Mouse (Mus musculus) forebrain, embryonic 15.5 days (tissue): ENCODE measurements at regions not wholly inside any gene's neighbourhood (a gene's known extent, or its start where the extent isn't known, plus 50 kb on each side); places are given as distances from the start of the nearest gene placed in this dataset.

Source experiments
- ATAC-seq: fragments of 200-750 bp; cut with Nextera tagmentation; replicated peaks from 2 replicates; pipeline ENCODE4 v1.8.0; 2017; ENCODE audit warnings: mild to moderate bottlenecking, moderate TSS enrichment, moderate library complexity
- H3K27ac ChIP-seq: fragments of 300-500 bp; sonication (generic); replicated peaks from 2 replicates; pipeline ENCODE4 v1.5.1; 2015; ENCODE audit warnings: mild to moderate bottlenecking, inconsistent platforms
- H3K27me3 ChIP-seq: fragments of 300-500 bp; sonication (generic); 2 replicates; pipeline ENCODE4 v1.6.1; 2015; ENCODE audit warnings: inconsistent platforms
- H3K36me3 ChIP-seq: fragments of 300-500 bp; sonication (generic); 2 replicates; pipeline ENCODE4 v1.6.1; 2015; ENCODE audit warnings: mild to moderate bottlenecking, inconsistent platforms
- H3K4me1 ChIP-seq: fragments of 300-500 bp; sonication (generic); 2 replicates; pipeline ENCODE4 v1.6.1; 2015; ENCODE audit warnings: inconsistent platforms
- H3K4me2 ChIP-seq: fragments of 300-500 bp; sonication (generic); replicated peaks from 2 replicates; pipeline ENCODE4 v1.6.1; 2015; ENCODE audit warnings: mild to moderate bottlenecking, inconsistent platforms
- H3K4me3 ChIP-seq: fragments of 300-500 bp; sonication (generic); 2 replicates; pipeline ENCODE4 v1.5.1; 2015; ENCODE audit warnings: mild to moderate bottlenecking, inconsistent platforms
- H3K9ac ChIP-seq: fragments of 300-500 bp; sonication (generic); replicated peaks from 2 replicates; pipeline ENCODE4 v1.6.1; 2015; ENCODE audit warnings: mild to moderate bottlenecking, inconsistent platforms
- H3K9me3 ChIP-seq: fragments of 300-500 bp; sonication (generic); 2 replicates; pipeline ENCODE4 v1.6.1; 2016; ENCODE audit warnings: inconsistent platforms
- WGBS: fragments of 180-500 bp; shearing (Covaris S2); methylation state at CpG from one replicate; pipeline ENCODE4 v1.1.7; 2015; ENCODE audit warnings: mixed read lengths; 5-methylcytosine and 5-hydroxymethylcytosine counted together

- WGBS = 73% methylated on average over 3 of the region's 3 CpGs
- Histone ChIP-seq H3K27ac (no peak overlapping the region), H3K27me3 (no peaks in the 10 kb centered on the region), H3K4me1 (no peaks in the 10 kb centered on the region), H3K36me3 (no peaks in the 10 kb centered on the region), H3K4me2 (no peak overlapping the region), H3K9me3 (no peaks in the 10 kb centered on the region), H3K4me3 (no peak overlapping the region), H3K9ac (no peak overlapping the region)
- ATAC-seq = no peak
Measured at GRCm38 (mm10) chr7:123589099-123589498, 88.8 kb upstream of the Zkscan2 start.

- 30% methylated on average over 3 of the region's 3 CpGs for WGBS
- Histone ChIP-seq H3K36me3 (no peaks in the 10 kb centered on the region), H3K4me3 (no peak overlapping the region), H3K4me2 (no peak overlapping the region), H3K9ac (no peak overlapping the region), H3K27me3 (no peaks in the 10 kb centered on the region), H3K27ac (0 out of 2 replicates have a peak overlapping the region, but pooled peaks have one; percentile 9), H3K4me1 (peaks cover 7% of the 10 kb centered on the region), H3K9me3 (no peaks in the 10 kb centered on the region)
- ATAC-seq = peak; percentile 48; the same call in 1 of the 2 replicates
Measured at GRCm38 (mm10) chr7:123573721-123574120, 73.5 kb upstream of the Zkscan2 start.

- Histone ChIP-seq H3K4me2 (no peak overlapping the region), H3K36me3 (no peaks in the 10 kb centered on the region), H3K4me3 (no peak overlapping the region), H3K27me3 (no peaks in the 10 kb centered on the region), H3K9ac (no peak overlapping the region), H3K27ac (no peak overlapping the region), H3K4me1 (peaks cover 7% of the 10 kb centered on the region), H3K9me3 (no peaks in the 10 kb centered on the region)
- WGBS = 43% methylated on average over 4 of the region's 4 CpGs
- no peak for ATAC-seq
Measured at GRCm38 (mm10) chr7:123572376-123572990, 72.2 kb upstream of the Zkscan2 start.

- no peak overlapping the region for H3K27ac ChIP-seq
- no peak overlapping the region for H3K9ac ChIP-seq
- no peak overlapping the region for H3K4me3 ChIP-seq
- no peak for ATAC-seq
- H3K27me3 ChIP-seq = no peaks in the 10 kb centered on the region
- no peaks in the 10 kb centered on the region for H3K36me3 ChIP-seq
- H3K9me3 ChIP-seq = no peaks in the 10 kb centered on the region
- no peak overlapping the region for H3K4me2 ChIP-seq
- 49% methylated on average over 1 of the region's 1 CpGs for WGBS
- no peaks in the 10 kb centered on the region for H3K4me1 ChIP-seq
Measured at GRCm38 (mm10) chr7:123566264-123566663, 66.0 kb upstream of the Zkscan2 start.

- H3K9ac ChIP-seq = no peak overlapping the region
- no peaks in the 10 kb centered on the region for H3K36me3 ChIP-seq
- H3K9me3 ChIP-seq = no peaks in the 10 kb centered on the region
- no peak for ATAC-seq
- H3K27ac ChIP-seq = no peak overlapping the region
- H3K4me3 ChIP-seq = no peak overlapping the region
- no peaks in the 10 kb centered on the region for H3K4me1 ChIP-seq
- no peaks in the 10 kb centered on the region for H3K27me3 ChIP-seq
- H3K4me2 ChIP-seq = no peak overlapping the region
- WGBS = 84% methylated on average over 7 of the region's 7 CpGs
Measured at GRCm38 (mm10) chr7:123559544-123559943, 59.3 kb upstream of the Zkscan2 start.
